Mouse (Mus musculus) G1E (cell line): Measurements from ENCODE around the gene 1700001J03Rik. TPM values are rescaled to one million over a fixed set of nuclear protein-coding genes. Genes with fewer than 3 reads are reported as not detected.

ENCODE experiments used
- ATAC-seq: 2 replicates; pipeline ENCODE4 v1.8.0; 2016; ENCODE audit warnings: mild to moderate bottlenecking; ENCODE audit not compliant: insufficient number of reproducible peaks, poor library complexity, low FRiP score, severe bottlenecking; ENCODE audit errors: extremely low read depth
- DNase-seq: peaks from one replicate; pipeline ENCODE4 v3.0.0; 2012; ENCODE audit warnings: low spot score
- H3K27me3 ChIP-seq: 2 replicates; pipeline ENCODE4 v1.6.1; 2012; ENCODE audit warnings: mild to moderate bottlenecking, low read length, inconsistent platforms; ENCODE audit not compliant: insufficient read depth
- H3K36me3 ChIP-seq: replicated peaks from 2 replicates; pipeline ENCODE3; 2012; ENCODE audit warnings: mild to moderate bottlenecking, inconsistent platforms
- H3K4me1 ChIP-seq: 2 replicates; pipeline ENCODE4 v1.6.1; 2012; ENCODE audit warnings: low read depth, low read length, inconsistent platforms, mixed read lengths; ENCODE audit not compliant: insufficient read depth
- H3K4me3 ChIP-seq: 2 replicates; pipeline ENCODE4 v1.5.1; 2012; ENCODE audit warnings: low read depth, mild to moderate bottlenecking, inconsistent platforms, low read length, moderate library complexity, mixed read lengths
- H3K9me3 ChIP-seq: replicated peaks from 2 replicates; pipeline ENCODE4 v1.6.1; 2012; ENCODE audit warnings: inconsistent platforms
- CTCF ChIP-seq: IDR thresholded peaks from 2 replicates; pipeline ENCODE4 v1.5.1; 2012; ENCODE audit warnings: low read depth, low read length, inconsistent platforms, mixed read lengths
- GATA1 ChIP-seq: IDR thresholded peaks from 2 replicates; pipeline ENCODE4 v1.6.1; 2012; ENCODE audit warnings: borderline replicate concordance, low read length, inconsistent platforms, mixed read lengths
- GATA2 ChIP-seq: IDR thresholded peaks from 2 replicates; pipeline ENCODE4 v1.6.1; 2012; ENCODE audit warnings: low read depth, low read length, inconsistent platforms, borderline replicate concordance
- POLR2AphosphoS5 ChIP-seq: IDR thresholded peaks from 2 replicates; pipeline ENCODE4 v1.6.1; 2012; ENCODE audit warnings: low read depth, low read length, inconsistent platforms; ENCODE audit not compliant: insufficient replicate concordance
- TAL1 ChIP-seq: conservative IDR thresholded peaks from 2 replicates; pipeline ENCODE4 v1.6.1; 2012; ENCODE audit warnings: low read depth, low read length, inconsistent platforms, mixed read lengths
- polyA plus RNA-seq: library from polyadenylated mRNA; stranded (reverse); fragments of >175 nt; gene quantifications from 2 replicates; pipeline ENCODE4 v1.2.3, GENCODE M21; 2012
- total RNA-seq, 2 experiments: library from RNA; stranded (forward) in 1 of 2; stranded (reverse) in 1 of 2; fragments of 200-1000 nt in 1 of 2; fragments of >200 nt in 1 of 2; fragmentation: Nextera tagmentation in 1 of 2; gene quantifications; 2 replicates each; pipeline ENCODE4 v1.2.3; 2014 to 2017

The 1700001J03Rik gene
- total and polyA plus RNA-seq, 3 experiments: 0.16 TPM; not detected in 2

DNA sequence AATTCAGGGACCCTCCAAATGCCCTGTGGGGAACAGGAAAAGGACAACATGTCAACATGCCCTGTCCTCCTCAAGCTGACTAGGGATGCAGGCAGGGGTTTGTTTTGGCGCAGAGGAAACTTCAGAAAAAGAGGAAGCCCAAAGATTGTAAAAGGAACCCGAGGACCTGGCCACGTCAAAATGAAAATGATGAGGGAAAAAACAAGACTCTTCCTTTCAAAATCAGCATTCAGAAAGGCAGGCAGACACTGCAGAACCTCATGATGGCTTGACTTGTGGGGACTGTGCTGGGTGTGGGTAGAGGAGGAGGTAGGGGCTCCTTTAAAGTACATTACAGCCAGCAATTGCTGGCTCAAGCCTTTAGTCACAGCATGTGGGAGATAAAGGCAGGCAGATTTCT is 34.6 kb downstream of the 1700001J03Rik start:
- no peak for ATAC-seq
- no peaks in the 10 kb centered on the region for H3K4me1 ChIP-seq
- H3K36me3 ChIP-seq: no peaks in the 10 kb centered on the region
- TF ChIP-seq GATA2 (no peak), POLR2AphosphoS5 (no peak), CTCF (no peak), GATA1 (no peak), TAL1 (no peak)
- no peak for DNase-seq
- H3K27me3 ChIP-seq: no peaks in the 10 kb centered on the region
- H3K4me3 ChIP-seq: no peak overlapping the region
- H3K9me3 ChIP-seq: 0 out of 2 replicates have a peak, but pooled peaks cover 2% of the 10 kb centered on the region

DNA sequence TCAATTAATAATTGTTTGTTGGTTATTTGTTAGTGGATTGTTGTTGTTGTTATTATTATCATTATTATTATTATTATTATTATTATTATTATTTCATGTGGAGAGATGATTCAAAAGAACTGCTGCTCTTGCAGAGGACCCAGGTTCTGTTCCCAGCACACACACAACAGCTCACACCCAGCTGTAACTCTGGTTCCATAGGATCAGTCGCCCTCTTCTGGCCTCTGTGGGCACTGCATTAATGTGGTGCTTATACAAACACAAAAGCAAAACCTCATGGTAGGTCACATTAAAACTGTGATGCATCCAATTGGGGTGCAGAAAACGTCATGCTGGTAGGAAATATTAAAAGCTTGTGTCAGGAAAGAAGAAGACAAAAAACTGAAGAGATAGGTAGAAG is 37.2 kb downstream of the 1700001J03Rik start:
- Histone ChIP-seq H3K9me3 (0 out of 2 replicates have a peak, but pooled peaks cover 2% of the 10 kb centered on the region), H3K4me1 (no peaks in the 10 kb centered on the region), H3K4me3 (no peak overlapping the region), H3K27me3 (no peaks in the 10 kb centered on the region), H3K36me3 (no peaks in the 10 kb centered on the region)
- TF ChIP-seq CTCF (no peak), GATA2 (no peak), POLR2AphosphoS5 (no peak), TAL1 (no peak), GATA1 (no peak)
- no peak for ATAC-seq
- DNase-seq: no peak

Other genes with a start within 250 kb of the 1700001J03Rik start
- not detected in 2 replicates for gene Cyp3a25, start 175.7 kb downstream of the 1700001J03Rik start, total RNA-seq (2014; fragmentation: Nextera tagmentation)
- gene Cyp3a25, start 175.7 kb downstream of the 1700001J03Rik start, total RNA-seq (2017): not detected in 2 replicates
- not detected in 2 replicates for gene Cyp3a25, start 175.7 kb downstream of the 1700001J03Rik start, polyA plus RNA-seq
- not detected in 2 replicates for gene Cyp3a59, start 106.0 kb downstream of the 1700001J03Rik start, total RNA-seq (2014; fragmentation: Nextera tagmentation)
- gene Cyp3a59, start 106.0 kb downstream of the 1700001J03Rik start, total RNA-seq (2017): not detected in 2 replicates
- not detected in 2 replicates for gene Cyp3a59, start 106.0 kb downstream of the 1700001J03Rik start, polyA plus RNA-seq
- gene Gm5565, start 24.8 kb downstream of the 1700001J03Rik start, total RNA-seq (2014; fragmentation: Nextera tagmentation): not detected in 2 replicates
- not detected in 2 replicates for gene Gm5565, start 24.8 kb downstream of the 1700001J03Rik start, total RNA-seq (2017)
- gene Gm5565, start 24.8 kb downstream of the 1700001J03Rik start, polyA plus RNA-seq: not detected in 2 replicates
- not detected in 2 replicates for gene Gm6309, start 14.6 kb downstream of the 1700001J03Rik start, total RNA-seq (2014; fragmentation: Nextera tagmentation)
- gene Gm6309, start 14.6 kb downstream of the 1700001J03Rik start, total RNA-seq (2017): not detected in 2 replicates
- gene Gm6309, start 14.6 kb downstream of the 1700001J03Rik start, polyA plus RNA-seq: not detected in 2 replicates
- 56.1 and 62.6 TPM in 2 replicates for gene Rnf6, start 36.3 kb upstream of the 1700001J03Rik start, total RNA-seq (2014; fragmentation: Nextera tagmentation)
- 48.4 and 56.4 TPM in 2 replicates for gene Rnf6, start 36.3 kb upstream of the 1700001J03Rik start, total RNA-seq (2017)
- gene Rnf6, start 36.3 kb upstream of the 1700001J03Rik start, polyA plus RNA-seq: 8.1 and 13.9 TPM in 2 replicates
- gene Cdk8, start 45.9 kb upstream of the 1700001J03Rik start, total RNA-seq (2014; fragmentation: Nextera tagmentation): 160 and 167 TPM in 2 replicates
- gene Cdk8, start 45.9 kb upstream of the 1700001J03Rik start, total RNA-seq (2017): 64.9 and 67.0 TPM in 2 replicates
- gene Cdk8, start 45.9 kb upstream of the 1700001J03Rik start, polyA plus RNA-seq: 28.3 and 30.2 TPM in 2 replicates
- gene Wasf3, start 199.7 kb upstream of the 1700001J03Rik start, total RNA-seq (2014; fragmentation: Nextera tagmentation): not detected in 2 replicates
- gene Wasf3, start 199.7 kb upstream of the 1700001J03Rik start, total RNA-seq (2017): 0.05 and 0.06 TPM in 2 replicates
- gene Wasf3, start 199.7 kb upstream of the 1700001J03Rik start, polyA plus RNA-seq: not detected in 2 replicates